Mouse (Mus musculus) cerebellum, adult 2 months (tissue): ENCODE data around the gene Fam186b. TPM values are rescaled to one million over a fixed set of nuclear protein-coding genes. Genes with fewer than 3 reads are reported as not detected.

Source experiments
- DNase-seq, 2 experiments: peaks; one replicate each; pipeline ENCODE4 v3.0.0; 2021
- H3K27ac ChIP-seq: fragments of 200-500 bp; 2 replicates; pipeline ENCODE4 v1.5.1; 2012; ENCODE audit warnings: low read length, control low read depth, inconsistent platforms; ENCODE audit not compliant: insufficient read depth
- H3K27me3 ChIP-seq: fragments of 200-500 bp; 2 replicates; pipeline ENCODE4 v1.6.1; 2012; ENCODE audit warnings: inconsistent platforms, mild to moderate bottlenecking, low read length, moderate library complexity; ENCODE audit not compliant: control insufficient read depth, insufficient read depth
- H3K4me1 ChIP-seq: fragments of 200-500 bp; 2 replicates; pipeline ENCODE4 v1.6.1; 2011; ENCODE audit warnings: low read length; ENCODE audit not compliant: control insufficient read depth, insufficient read depth
- H3K4me3 ChIP-seq: fragments of 200-500 bp; replicated peaks from 2 replicates; pipeline ENCODE3; 2011; ENCODE audit warnings: mild to moderate bottlenecking, low read depth, low read length, control low read depth; ENCODE audit not compliant: insufficient read depth
- CTCF ChIP-seq: fragments of 200-500 bp; IDR thresholded peaks from 2 replicates; pipeline ENCODE4 v1.5.1; 2011; ENCODE audit warnings: low read depth, mild to moderate bottlenecking, control low read depth, low read length, moderate library complexity, borderline replicate concordance; ENCODE audit not compliant: insufficient read depth
- POLR2A ChIP-seq: fragments of 200-500 bp; IDR thresholded peaks from 2 replicates; pipeline ENCODE4 v1.6.1; 2011; ENCODE audit warnings: low read length, control low read depth, borderline replicate concordance; ENCODE audit not compliant: insufficient read depth
- WGBS: fragments of 180-500 bp; shearing (Covaris S2); methylation state at CpG from one replicate; pipeline ENCODE4 v1.1.7; 2018; 5-methylcytosine and 5-hydroxymethylcytosine counted together
- polyA plus RNA-seq: library from polyadenylated mRNA; depleted of rRNA; stranded (reverse); fragments of >200 nt; gene quantifications from 2 replicates; pipeline ENCODE4 v1.2.3, GENCODE M21; 2012

Gene Fam186b
- polyA plus RNA-seq, 1 experiment = 1.1 TPM

DNA sequence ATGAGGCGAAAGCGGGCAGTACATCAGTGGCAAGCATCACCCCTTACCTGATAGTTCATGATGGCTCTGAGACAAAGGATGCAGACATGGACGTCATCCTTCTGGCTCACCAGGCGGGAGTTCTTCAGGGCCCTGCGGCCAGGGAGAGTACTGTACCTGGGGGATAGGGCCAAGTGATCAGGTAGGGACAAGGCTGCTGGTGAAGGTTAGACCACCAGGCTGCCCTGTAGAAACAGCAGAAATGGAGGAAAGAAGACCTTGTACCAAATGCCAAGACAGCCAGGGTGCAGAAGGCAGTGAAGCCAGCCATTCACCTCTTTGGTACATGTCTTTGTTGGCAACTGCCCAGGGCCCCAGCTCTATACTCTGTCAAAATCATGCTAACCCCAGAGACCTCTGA lies 32.3 kb upstream of the Fam186b start:
- WGBS = 95% methylated on average over 5 of the region's 5 CpGs
- Histone ChIP-seq H3K27me3 (no peaks in the 10 kb centered on the region), H3K4me1 (no peaks in the 10 kb centered on the region), H3K27ac (no peak overlapping the region), H3K4me3 (no peak overlapping the region)
- TF ChIP-seq CTCF (no peak), POLR2A (no peak)
- DNase-seq = no peak

DNA sequence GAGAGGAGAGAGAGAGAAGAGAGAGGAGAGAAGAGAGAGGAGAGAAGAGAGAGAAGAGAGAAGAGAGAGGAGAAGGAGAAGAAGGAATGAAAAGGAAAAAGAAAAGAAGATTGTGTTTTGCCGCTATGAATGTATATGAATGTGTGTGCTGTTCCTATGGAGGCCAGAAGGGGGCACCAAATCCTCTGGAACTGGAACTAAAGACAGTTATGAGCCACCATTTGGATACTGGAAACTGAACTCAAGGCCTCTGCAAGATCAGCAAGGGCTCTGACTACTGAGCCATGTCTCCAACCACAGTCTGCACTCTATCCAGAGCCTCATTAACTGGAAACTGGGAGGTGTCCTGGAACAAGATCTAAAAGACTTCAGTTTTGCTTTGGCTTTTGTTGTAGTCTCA lies 31.3 kb upstream of the Fam186b start:
- Histone ChIP-seq H3K27ac (no peak overlapping the region), H3K4me1 (no peaks in the 10 kb centered on the region), H3K4me3 (no peak overlapping the region), H3K27me3 (no peaks in the 10 kb centered on the region)
- DNase-seq = no peak
- TF ChIP-seq CTCF (peak; percentile 23; the same call in 1 of the 2 replicates), POLR2A (no peak)
- WGBS = 91% methylated on average over 1 of the region's 1 CpGs

DNA sequence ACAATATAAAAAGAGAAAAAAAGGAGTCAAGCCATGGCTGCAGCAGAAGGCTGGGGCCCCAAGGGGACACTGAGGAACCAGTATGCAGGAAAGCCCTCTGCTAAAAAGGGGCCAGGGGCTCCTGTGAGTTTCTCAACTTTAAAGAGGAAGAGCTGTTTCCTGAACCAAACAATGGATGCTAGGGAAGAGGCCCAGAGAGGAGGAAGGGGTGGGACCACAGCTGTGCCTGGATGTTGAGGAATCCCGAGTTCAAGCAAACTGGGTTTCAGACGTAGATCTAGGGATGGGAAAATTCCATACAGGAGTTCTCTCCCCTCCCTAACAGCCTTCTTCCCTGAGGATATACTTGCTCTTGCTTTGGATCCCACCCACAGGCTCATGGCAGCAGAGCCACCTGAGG lies 30.7 kb upstream of the Fam186b start:
- H3K4me1 ChIP-seq = 0 out of 2 replicates have a peak, but pooled peaks cover 2% of the 10 kb centered on the region
- H3K27me3 ChIP-seq = no peaks in the 10 kb centered on the region
- WGBS = 68% methylated on average over 2 of the region's 2 CpGs
- no peak for DNase-seq
- TF ChIP-seq CTCF (no peak), POLR2A (no peak)
- H3K27ac ChIP-seq = no peak overlapping the region
- H3K4me3 ChIP-seq = no peak overlapping the region

DNA sequence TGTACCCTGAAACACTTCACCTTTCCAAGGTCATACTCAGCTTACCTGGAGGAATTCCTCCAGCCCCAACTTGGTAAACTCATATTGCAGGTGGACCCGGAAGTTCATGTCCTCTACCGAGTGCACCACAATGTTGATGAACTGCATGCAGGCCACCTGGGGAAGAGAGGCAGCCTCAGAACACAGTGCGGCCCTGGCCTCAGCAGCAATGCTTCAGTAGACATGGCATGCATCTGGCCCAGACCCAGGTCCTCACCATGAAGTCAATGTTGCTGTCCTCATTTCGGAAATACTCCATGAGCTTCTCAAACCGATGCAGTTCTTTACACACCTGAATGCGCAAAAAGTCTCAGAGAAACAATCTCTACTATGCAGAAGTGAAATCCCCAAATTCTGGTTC lies 29.9 kb upstream of the Fam186b start:
- Histone ChIP-seq H3K27ac (no peak overlapping the region), H3K4me3 (no peak overlapping the region), H3K4me1 (0 out of 2 replicates have a peak, but pooled peaks cover 3% of the 10 kb centered on the region), H3K27me3 (no peaks in the 10 kb centered on the region)
- DNase-seq = no peak
- TF ChIP-seq CTCF (no peak), POLR2A (no peak)
- WGBS = 51% methylated on average over 6 of the region's 6 CpGs

DNA sequence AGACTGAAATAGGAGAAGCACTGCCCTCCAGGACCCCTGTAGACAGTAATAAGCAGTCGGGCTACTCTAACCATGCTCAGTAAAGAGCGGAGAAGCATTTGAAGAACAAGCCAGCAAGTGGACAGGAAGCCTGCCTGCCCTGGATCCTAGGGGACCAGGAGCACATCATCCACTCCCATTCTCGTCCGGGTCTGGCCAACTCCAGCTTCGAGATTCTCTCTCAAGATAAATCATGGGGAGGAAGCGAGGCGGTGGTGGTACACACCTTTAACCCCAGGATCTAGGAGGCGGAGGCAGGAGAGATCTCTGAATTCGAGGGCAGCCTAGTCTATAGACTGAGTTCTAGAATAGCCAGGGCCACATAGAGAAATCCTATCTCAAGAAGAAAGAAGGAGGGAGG lies 28.5 kb upstream of the Fam186b start:
- Histone ChIP-seq H3K27me3 (no peaks in the 10 kb centered on the region), H3K4me3 (no peak overlapping the region), H3K27ac (no peak overlapping the region), H3K4me1 (peaks cover 14% of the 10 kb centered on the region)
- no peak for DNase-seq
- TF ChIP-seq CTCF (no peak), POLR2A (no peak)
- WGBS = 91% methylated on average over 9 of the region's 9 CpGs

DNA sequence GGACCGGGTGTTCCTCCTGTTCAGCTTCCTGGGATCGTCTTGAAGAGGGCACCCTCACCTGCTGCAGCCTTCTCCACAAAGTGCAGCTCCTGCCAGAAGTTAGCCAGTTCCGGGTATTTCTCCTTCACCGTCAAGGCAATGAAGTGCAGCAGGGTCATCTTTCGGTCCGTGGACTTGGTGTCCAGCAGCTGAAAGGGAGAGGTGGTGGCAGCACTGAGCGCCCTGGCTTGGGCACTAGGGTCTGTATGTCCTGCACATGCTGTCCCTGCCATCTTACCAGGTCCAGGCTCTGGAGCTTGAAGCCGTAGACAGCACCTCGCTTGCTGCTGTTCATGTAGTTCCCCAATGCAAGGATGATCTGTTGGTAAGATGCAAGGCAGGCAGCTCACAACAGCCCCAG lies 25.3 kb upstream of the Fam186b start:
- DNase-seq = no peak
- no peaks in the 10 kb centered on the region for H3K27me3 ChIP-seq
- peaks cover 30% of the 10 kb centered on the region for H3K4me1 ChIP-seq
- TF ChIP-seq POLR2A (no peak), CTCF (no peak)
- 84% methylated on average over 9 of the region's 9 CpGs for WGBS
- no peak overlapping the region for H3K27ac ChIP-seq
- no peak overlapping the region for H3K4me3 ChIP-seq

DNA sequence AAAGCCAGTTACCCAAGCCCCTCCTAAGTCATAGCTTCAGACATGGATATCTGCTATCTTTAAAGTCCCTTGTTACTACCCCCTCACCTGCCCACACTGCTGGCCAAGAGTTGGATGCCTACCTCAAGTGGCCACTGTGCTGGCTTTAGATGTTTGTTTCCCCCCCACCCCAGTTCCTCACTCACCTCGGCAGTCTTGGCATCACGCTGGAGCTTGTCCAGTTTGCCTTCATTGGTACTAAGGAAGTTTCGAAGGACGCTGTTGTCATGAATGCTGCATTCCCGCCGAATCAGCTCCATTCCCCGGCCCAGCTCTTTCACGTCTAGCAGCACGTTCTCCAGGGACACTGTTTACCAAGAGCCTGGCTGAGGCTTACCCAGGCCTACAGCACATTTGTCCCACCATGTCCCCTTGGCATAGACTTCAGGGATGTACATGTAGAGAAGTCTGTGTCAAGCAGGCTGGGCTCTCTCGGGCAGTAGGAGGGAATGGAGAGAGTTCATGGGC lies 24.5 kb upstream of the Fam186b start:
- H3K27me3 ChIP-seq = no peaks in the 10 kb centered on the region
- no peak overlapping the region for H3K4me3 ChIP-seq
- peaks cover 30% of the 10 kb centered on the region for H3K4me1 ChIP-seq
- 81% methylated on average over 10 of the region's 10 CpGs for WGBS
- peak overlapping the region; percentile 7; the same call in 1 of the 2 replicates for H3K27ac ChIP-seq
- no peak for TF ChIP-seq CTCF
- TF ChIP-seq POLR2A = no peak
- no peak for DNase-seq

DNA sequence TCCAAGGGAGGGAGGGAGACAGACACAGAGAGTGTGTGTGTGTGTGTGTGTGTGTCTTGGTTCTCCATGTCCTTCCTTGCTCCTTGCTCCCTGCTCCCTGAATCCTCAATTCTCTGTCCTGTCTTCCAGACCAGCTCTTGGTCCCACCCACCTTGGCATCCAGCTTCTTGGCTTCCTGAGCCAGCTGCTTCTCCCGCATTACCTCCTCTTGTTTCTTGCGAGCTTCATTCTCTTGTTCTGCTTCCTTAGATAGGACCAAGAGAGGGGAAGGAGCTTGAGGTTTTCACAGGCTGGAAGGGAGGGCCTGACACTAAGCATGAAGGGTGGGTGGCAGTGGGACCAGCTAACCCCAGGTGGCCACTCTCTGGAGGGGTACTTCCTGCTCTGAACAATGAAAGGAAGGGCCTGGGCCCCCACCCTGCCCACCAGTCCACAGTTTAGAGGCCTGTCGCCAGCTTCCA lies 23.8 kb upstream of the Fam186b start:
- no peak for DNase-seq
- peak overlapping the region; percentile 91 for H3K27ac ChIP-seq

More for the DNA sequence above, 23.8 kb upstream of the Fam186b start:
- no peaks in the 10 kb centered on the region for H3K27me3 ChIP-seq
- no peak overlapping the region for H3K4me3 ChIP-seq
- 34% methylated on average over 3 of the region's 3 CpGs for WGBS
- peaks cover 30% of the 10 kb centered on the region for H3K4me1 ChIP-seq
- TF ChIP-seq CTCF = no peak
- no peak for TF ChIP-seq POLR2A
